ENCODE assay signal across 11 mouse cellular contexts in the genomic region with DNA sequence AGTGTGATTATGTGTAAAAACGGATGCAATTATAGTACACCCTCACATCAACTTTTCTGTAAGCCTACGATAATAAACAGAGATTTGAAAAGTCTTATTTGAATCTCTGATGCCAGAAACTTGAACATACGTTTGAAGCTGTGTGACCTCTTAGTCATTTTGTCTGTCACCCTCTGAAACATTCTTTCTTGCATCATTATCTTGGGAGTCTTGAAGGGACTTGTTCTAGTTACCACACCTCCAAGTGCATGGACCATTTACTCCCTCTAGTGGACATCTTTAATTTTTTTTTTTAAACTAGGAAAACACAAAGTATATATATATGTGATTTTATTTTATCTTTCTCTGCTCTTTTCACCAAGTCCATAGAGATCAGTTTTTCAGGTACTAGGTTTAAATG. TPM values are rescaled to one million over a fixed set of nuclear protein-coding genes. Genes with fewer than 3 reads are reported as not detected.
DNase-seq lines count a peak whose midpoint lies in the region; ATAC-seq and TF ChIP-seq lines count a peak whose summit lies in the region.
"Had no signal": no experiment of that assay in that cellular context is flagged by ENCODE, and none has a peak within 500 bp of the region (broad histone marks: within the 10 kb centered on the region; RNA-seq: fewer than 3 reads in every experiment).

No protein-coding gene starts in this region.

- WGBS in lung, postnatal 0 days: 53% methylated on average over 3 of the region's 3 CpGs

- no peaks in the 10 kb centered on the region for H3K4me1 ChIP-seq in lung, postnatal 0 days (ENCODE audit: insufficient read depth, low read depth, low read length)
- H3K4me1 ChIP-seq: embryonic facial prominence, embryonic 13.5 days; stomach, embryonic 15.5 days had no signal

- peak; percentile 36 for DNase-seq in embryo, embryonic 10.5 days (ENCODE audit: low spot score)
- no peak for DNase-seq in embryo, embryonic 10 days (ENCODE audit: low spot score)
- DNase-seq in lung, postnatal 0 days (ENCODE audit: low spot score): peak; percentile 87
- no peak for DNase-seq in lung, postnatal 10 days
- DNase-seq in retina, embryonic 14.5 days (ENCODE audit: low spot score): peak; percentile 73
- DNase-seq in frontal cortex, postnatal 25 days (ENCODE audit: low spot score in 2 of 2): no peak
- DNase-seq in kidney, postnatal 10 days: no peak

- H3K9ac ChIP-seq in lung, postnatal 0 days (replicated peaks; ENCODE audit: low read depth): no peak overlapping the region
- H3K9ac ChIP-seq: embryonic facial prominence, embryonic 13.5 days; stomach, embryonic 15.5 days had no signal

- H3K27ac ChIP-seq in lung, postnatal 0 days (ENCODE audit: low read length): no peak overlapping the region
- H3K27ac ChIP-seq: embryonic facial prominence, embryonic 13.5 days; stomach, embryonic 15.5 days had no signal

- peak; percentile 65 for ATAC-seq in lung, postnatal 0 days
- peak; percentile 66; the same call in 1 of the 2 replicates for ATAC-seq in erythroblast, adult 5-6 weeks (replicated peaks; ENCODE audit: low FRiP score, poor library complexity, severe bottlenecking)

- TF ChIP-seq EP300 in lung, postnatal 0 days (IDR thresholded peaks at IDR 0.05): peak; percentile 54

- no peak overlapping the region for H3K4me3 ChIP-seq in lung, postnatal 0 days (ENCODE audit: low read depth, low read length)
- H3K4me3 ChIP-seq: embryonic facial prominence, embryonic 13.5 days; megakaryocyte, embryonic 14.5 days; stomach, embryonic 15.5 days had no signal

- no peak overlapping the region for H3K4me2 ChIP-seq in lung, postnatal 0 days (replicated peaks; ENCODE audit: low read depth, low read length)
- H3K4me2 ChIP-seq: embryonic facial prominence, embryonic 13.5 days; stomach, embryonic 15.5 days had no signal

- TF ChIP-seq CTCF in lung, postnatal 0 days (IDR thresholded peaks at IDR 0.05): peak; percentile 77

- H3K9me3 ChIP-seq in lung, postnatal 0 days (ENCODE audit: low read length): no peaks in the 10 kb centered on the region
- H3K9me3 ChIP-seq: embryonic facial prominence, embryonic 13.5 days; stomach, embryonic 15.5 days had no signal

- no peaks in the 10 kb centered on the region for H3K27me3 ChIP-seq in lung, postnatal 0 days (replicated peaks; ENCODE audit: insufficient read depth, low read length)
- H3K27me3 ChIP-seq: embryonic facial prominence, embryonic 13.5 days; megakaryocyte, embryonic 14.5 days; stomach, embryonic 15.5 days had no signal

- H3K36me3 ChIP-seq in lung, postnatal 0 days (ENCODE audit: insufficient read depth, low read length): no peaks in the 10 kb centered on the region

RNA-seq across cellular contexts. Expression of a gene that starts 13.6 kb away (rescaled TPM):
- polyA plus RNA-seq in lung, postnatal 0 days (2015; fragmentation: Nextera tagmentation; extraction: Ambion mirVana): 0.70 and 1.2 TPM in 2 replicates
- 36.1 and 38.2 TPM in 2 replicates for total RNA-seq in erythroblast, adult 5-6 weeks (2015; ENCODE audit: low replicate concordance)
- 48.5 and 59.8 TPM in 2 replicates for total RNA-seq in erythroblast, adult 5-6 weeks (2017; ENCODE audit: low replicate concordance)

Comparison
In these comparisons a context has a peak if more than half of its experiments do, and no peak if none do; other contexts are left out.
1. DNase-seq: peak in embryo, embryonic 10.5 days (single experiment), lung, postnatal 0 days (single experiment) and retina, embryonic 14.5 days (single experiment); none in embryo, embryonic 10 days (single experiment), lung, postnatal 10 days (single experiment), frontal cortex, postnatal 25 days (0 of 2) and kidney, postnatal 10 days (single experiment).